Mouse (Mus musculus) left cerebral cortex, postnatal 4 days (tissue): Measurements from ENCODE around the gene Tldc2. TPM values are rescaled to one million over a fixed set of nuclear protein-coding genes. Genes with fewer than 3 reads are reported as not detected.

ENCODE experiments used
- DNase-seq: peaks from one replicate; pipeline ENCODE4 v3.0.0-alpha.2; 2022
- intact Hi-C: fragments of 180-260 bp; cut with DNase I; formaldehyde crosslinking; loops from one replicate; pipeline ENCODE4 v1.15.1; 2025
- total RNA-seq, 2 experiments: library from RNA; stranded (reverse); gene quantifications; 2 replicates each; pipeline ENCODE4 v1.2.3; 2021

The Tldc2 gene
- not detected for total RNA-seq

DNA sequence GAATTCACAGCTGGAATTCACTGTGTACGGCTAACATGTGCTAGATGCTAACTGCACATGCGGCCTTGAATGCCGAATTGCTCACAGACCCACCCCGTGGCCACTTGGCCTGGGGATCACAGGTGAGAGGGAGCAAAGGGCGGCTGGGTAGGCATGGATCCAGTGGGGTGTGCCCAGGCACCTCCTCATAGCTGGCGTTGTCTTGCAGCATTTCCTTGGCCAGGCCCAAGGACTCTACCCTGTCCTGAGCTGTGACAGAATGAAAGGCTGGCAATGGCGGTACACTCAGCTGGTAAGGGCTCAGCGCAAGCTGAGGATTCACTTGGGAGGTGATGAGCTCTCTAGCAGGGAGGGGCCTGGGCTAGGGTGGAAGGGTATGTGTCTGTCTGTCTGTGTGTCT is at the start of gene Tldc2:
Gene Tldc2, plus strand, starts transcription at position 260 of the 400 bp plus-strand sequence.
- intact Hi-C loops = no loop called here
- DNase-seq = no peak

DNA sequence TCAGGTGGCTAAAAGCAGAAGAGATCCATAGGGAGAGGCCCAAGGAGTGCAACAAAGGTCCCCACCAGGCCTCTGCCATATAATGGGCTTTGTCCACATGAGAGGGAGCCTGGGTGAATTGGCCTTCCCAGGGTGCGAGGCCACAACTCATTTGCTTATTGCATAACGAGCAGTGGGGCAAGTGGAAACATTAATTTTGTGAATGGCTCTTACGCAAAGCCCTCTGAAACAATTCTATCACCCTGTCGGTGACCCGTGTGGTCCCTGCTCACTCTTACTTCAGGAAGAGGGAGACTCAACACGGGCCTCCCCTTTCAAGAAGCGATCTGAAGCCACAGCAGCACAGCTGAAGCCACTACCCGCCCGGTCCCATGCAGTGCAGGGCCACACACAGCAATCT is 49.6 kb upstream of the Tldc2 start:
- DNase-seq = no peak
- intact Hi-C loops = loop anchor here (10.0 kb wide), 1 partner anchor 57 kb away; no protein-coding TSS in a partner anchor

DNA sequence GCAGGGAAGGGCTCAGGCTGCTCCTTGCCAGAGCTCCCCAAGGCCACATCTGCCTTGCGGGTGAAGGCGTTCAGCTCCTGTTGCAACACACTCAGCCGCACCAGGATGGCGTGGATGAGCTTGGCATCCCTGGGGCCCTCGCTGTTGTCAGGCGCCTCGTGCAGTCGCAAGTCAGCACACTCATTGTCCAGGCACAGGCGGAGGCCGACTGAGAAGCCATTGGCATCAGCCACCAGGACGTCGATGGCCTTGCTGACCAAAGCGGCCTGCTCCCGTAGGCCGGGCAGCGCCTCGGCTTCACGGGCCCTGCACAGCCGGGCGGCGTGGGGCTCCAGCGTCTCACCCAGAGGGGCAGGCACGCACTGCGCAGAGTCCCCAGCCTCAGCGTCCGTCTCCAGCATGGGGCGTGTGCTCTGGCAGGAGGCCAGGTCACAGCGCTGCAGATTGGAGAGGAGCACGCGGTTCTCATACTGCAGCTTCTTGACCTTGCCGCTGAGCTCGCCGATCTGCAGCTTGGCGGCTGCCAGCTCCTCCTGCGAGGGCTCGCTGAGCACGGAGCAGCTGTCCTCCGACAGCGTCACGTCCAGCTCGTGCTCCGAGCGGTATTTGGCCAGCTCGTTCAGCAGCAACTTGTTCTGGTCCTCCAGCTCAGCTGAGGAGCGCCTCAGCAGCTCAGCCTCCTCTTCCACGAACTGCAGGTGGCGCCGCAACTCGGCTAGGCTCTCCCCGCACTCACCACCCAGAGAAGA is 46.8 kb upstream of the Tldc2 start:
- intact Hi-C loops = loop anchor here (10.0 kb wide), 1 partner anchor 55 kb away; no protein-coding TSS in a partner anchor
- DNase-seq = peak; percentile 82

DNA sequence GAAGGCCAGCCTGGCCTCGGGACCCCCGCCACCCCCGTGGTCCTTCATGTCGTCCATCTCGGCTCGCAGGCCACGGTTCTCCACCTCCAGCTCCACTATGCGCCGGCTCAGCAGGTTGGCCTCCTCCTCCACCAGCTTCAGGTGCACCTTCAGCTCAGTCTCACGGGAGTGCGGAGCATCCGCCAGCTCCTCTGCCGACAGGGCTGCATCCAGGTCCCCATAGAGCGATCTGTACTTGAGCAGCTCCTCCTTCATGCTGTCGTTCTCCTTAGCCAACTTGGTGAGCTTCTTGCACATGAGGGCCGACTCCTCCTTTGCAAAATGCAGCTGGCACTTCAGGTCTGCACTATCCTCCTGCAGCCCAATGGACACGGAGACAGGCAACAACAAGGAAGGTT is 46.2 kb upstream of the Tldc2 start:
- intact Hi-C loops = no loop called here
- DNase-seq = no peak

DNA sequence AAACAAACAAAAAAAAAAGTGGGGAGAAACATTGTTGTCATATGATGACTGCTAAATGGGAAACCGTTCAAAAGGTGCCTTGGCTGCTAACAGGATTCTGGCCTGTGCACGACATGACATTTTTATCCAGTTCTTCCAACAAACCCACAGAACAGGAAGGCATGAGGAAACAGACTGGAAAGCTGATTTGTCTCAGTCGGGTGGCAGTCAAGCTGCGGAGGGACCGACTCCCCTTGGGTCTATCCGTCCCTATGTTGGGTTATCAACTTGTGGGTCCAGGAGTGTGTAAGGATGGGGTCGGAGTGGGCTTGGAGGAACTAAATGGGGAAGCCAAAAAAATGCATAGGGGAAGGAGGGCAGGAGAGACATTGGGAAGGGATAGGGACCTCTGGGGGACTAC is 45.4 kb upstream of the Tldc2 start:
- intact Hi-C loops = no loop called here
- no peak for DNase-seq

DNA sequence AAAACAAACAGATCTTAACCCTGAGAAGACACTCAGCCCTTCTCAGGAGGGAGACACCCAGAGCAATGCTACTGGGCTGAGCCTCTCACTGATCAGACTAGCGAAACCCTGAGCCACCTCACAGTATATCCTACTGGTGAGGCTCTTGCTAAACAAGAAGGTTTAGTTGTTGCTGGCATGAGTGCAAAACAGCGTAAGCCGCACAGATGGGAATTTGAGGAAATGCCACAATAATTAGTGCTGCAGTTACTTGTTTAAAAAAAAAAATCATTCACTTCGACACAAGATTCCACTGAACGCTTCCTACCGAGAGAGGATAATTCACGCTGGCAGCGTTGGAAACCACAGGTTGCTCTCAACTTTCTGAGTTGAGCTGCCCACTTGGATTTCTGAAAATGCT is 43.3 kb upstream of the Tldc2 start:
- no peak for DNase-seq
- intact Hi-C loops = no loop called here

DNA sequence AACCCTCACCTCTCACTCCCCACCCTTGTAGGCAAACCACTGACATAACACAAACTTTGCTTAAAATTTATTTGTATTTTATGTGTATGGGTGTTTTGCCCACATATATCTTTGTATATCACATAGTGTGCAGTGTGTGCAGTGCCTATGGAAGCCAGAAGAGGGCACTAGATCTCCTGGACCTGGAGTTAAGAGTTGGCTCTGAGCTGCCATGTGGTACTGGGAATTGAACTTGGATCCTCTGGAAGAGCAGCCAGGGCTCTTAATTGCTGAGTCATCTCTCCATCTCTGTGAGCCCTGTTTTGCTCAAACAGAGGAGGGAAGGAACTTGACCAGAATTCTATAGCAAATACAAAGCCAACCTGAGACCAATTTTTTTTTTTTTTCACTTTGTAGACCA is 42.9 kb upstream of the Tldc2 start:
- intact Hi-C loops = no loop called here

DNA sequence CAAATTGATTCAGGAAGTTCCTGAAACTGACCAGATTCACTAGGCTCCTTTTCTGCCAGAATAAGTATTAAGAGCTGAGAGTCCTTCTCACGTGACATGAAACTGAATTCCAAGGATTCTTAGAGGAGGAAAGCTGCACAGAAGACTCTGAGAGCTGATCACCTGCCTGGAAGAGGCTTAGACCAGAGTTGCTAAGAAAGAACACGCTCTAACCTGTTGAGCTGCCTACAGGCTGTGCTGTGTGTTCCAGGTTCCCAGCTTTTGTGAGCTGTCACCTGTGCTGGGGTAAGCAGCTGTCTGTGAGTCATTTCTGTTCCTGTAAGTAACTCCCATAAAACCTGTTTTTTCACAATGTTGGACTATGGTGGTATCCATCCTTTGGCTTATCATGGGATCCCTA is 40.9 kb upstream of the Tldc2 start:
- intact Hi-C loops = no loop called here
- DNase-seq = no peak

More for the DNA sequence above, 42.9 kb upstream of the Tldc2 start:
- DNase-seq = no peak

DNA sequence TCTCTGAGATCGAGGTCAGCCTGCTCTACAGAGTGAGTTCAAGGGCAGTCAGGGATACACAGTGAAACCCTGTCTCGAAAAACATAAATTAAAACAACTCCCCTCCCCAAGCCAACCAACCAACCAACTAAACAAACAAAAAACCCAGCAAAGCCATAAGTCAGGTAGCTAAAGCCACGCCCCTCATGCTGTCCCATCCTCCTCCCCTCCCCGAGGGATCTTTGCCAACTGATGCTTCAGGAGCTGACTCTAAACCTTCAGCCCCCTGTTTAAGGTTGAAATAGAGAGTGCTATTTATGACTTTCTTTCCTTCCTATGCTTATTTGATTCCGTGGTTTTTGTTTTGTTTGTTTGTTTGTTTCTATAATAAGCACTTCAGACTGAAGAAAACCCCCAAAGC is 39.9 kb upstream of the Tldc2 start:
- intact Hi-C loops = no loop called here
- no peak for DNase-seq

DNA sequence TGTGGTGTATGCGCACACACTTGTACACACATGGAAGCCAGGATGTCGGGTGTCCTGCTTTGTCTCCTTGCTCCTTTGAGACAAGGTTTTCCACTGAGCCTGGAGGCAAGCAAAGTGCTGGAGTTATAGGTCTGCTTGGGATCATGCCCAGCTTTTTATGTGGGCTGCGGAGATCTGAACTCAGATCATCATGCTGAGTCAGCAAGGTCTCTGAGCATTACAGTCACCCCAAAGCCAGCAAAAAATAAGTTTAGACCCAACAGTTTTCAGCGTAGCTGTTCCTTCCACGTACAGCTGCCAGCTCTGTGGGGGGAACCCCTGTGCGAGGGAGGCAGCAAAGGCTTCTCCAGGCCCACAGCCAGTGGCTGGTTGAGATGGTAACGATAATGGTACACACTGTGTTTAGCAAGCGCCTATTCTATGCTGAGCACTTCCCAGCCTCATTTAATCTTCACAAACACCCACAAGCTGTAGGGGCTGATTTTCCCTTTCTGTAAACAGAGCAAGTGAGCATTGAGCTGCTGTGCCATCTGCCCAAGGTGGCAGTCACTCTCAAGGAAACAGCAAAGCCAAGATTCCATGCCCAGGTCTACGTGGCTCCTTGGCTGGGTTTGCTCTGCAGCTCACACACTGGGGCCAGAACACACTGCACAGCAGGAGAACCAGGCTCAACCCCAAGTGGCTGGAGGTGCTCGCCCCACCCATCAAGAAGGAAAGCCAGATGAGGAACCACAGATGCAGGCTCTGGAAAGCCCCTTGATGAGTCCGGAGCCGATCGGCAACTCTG is 38.3 kb upstream of the Tldc2 start:
- intact Hi-C loops = no loop called here
- DNase-seq = peak; percentile 57

DNA sequence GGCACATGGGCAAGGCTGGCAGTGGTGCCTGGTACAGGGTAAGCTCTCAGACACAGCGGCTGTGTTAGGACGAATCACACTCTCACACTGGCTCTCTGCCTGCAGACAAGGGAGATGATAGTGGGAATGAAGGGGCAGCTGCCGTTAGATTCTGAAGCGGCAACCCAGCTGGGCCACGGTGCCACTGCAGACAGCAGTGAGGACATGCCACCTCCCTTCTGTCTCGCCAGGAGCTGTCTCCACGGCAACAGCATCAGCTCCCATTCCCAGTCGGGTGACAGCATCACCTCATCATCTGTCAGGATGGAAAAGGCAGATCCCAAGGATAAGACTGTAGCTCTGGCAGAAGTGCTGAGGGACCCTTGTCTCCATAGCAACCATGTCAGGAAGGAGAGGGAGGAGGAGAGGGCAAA is 37.0 kb upstream of the Tldc2 start:
- DNase-seq = peak; percentile 89
- intact Hi-C loops = no loop called here

DNA sequence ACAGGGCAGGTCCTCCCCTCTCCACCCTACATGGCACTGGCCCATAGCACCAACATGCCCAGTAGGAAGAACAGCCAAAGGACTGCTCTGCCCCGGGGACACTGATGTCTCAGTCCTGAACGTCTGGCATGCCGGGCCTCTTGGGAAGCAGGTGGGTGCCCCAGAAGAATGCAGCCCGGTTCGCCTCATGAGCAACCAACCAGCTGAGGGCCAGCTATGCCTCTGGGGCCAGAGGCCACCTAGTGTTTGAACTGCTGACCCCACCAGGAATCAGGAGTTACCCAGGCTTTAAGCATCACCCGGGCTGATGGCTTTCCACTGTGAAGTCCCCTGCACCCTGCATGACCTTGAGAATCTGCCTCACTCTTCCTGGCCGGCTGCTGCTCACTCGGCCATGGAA is 34.4 kb upstream of the Tldc2 start:
- no peak for DNase-seq
- intact Hi-C loops = no loop called here

DNA sequence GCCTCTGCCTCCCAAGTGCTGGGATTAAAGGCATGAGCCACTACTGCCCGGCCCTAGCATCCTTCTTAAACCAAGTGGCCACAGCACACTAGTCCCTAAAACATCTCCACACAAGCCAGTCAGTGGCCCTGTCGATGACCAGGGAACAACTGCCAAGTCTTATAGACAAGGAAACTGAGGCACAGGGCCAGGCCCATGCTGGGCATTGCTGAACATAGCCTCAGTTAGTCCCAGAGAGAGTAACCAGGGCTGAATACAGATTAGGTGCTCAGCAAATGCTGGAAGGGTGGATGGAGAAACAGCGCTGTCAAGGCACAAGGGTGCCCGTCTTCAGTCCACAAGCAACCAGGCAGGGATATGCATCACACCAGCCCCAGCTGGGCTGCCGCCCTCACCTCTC is 33.7 kb upstream of the Tldc2 start:
- intact Hi-C loops = no loop called here
- DNase-seq = no peak

DNA sequence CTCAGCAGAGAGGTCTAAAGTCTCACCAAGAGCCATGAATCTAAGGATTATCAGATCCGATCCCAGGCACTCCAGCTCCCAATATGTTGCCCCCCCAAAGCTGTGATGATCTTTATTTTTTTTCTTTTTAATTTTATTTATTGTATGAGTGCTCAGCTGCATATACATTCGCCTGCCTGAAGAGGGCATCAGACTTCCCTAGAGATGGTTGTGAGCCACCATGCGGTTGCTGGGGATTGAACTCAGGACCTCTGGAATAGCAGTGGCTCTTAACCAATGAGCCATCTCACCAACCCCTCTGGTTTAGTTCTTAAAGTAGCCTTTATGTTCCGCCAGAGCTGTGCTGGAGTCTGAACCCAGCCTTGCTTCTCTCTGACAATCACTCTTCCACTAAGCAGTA is 33.1 kb upstream of the Tldc2 start:
- no peak for DNase-seq
- intact Hi-C loops = no loop called here

DNA sequence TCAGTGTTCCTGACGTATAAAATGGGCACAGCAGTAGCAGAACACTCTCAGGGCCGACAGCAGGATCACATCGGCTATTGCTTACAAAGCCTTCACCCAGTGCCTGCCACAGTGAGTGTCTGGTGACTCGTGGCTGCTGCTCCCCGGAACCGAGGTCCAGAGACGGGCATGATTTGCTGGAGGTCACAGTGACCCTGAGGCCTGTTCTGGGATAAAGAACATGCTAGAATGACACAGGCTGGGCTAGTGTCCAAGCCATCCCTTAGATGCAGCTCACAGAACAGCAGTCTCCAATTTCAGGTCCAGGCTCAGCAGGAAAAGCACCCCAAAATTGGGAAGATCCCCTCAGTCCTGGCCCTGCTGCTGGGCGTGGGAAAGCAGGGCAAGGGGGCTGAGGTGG is 32.6 kb upstream of the Tldc2 start:
- DNase-seq = no peak
- intact Hi-C loops = no loop called here

DNA sequence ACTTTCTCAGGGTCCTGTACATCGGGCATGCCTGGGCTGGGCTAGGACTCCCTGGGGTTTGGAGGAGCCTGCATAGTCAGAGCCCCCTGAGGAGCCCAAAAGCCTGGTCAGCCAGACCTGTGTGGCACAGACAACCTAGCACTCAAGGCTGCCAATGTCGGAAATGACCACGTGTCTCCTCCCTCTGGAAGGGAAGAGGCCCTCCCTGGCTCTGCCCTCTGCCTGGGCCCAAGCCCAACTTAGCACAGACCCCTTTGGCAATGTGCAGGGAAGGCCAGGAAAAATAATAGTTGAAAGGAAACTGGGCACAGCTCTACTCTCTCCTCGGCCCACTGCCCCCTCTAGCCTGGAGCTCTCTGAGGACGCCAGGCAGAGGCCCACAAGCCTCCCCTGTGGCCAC is 32.0 kb upstream of the Tldc2 start:
- peak; percentile 87 for DNase-seq
- intact Hi-C loops = no loop called here

DNA sequence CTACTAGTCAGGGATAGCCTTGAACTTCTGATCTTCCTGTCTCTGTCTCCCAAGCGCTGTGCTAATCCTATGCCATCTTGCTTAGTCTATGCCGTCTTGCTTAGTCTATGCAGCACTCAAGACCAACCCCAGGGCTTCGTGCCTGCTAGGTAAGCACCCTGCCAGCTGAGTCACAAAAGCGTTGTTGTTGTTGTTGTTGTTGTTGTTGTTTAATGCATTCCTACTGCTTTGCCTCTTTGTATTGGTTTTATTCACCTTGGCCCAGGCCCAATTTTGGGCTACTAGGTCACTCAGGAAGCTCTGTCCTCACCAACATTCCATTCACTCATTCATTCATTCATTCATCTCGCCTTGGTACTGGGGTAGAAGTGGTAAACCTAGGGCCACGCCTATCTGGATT is 31.1 kb upstream of the Tldc2 start:
- no peak for DNase-seq
- intact Hi-C loops = no loop called here

DNA sequence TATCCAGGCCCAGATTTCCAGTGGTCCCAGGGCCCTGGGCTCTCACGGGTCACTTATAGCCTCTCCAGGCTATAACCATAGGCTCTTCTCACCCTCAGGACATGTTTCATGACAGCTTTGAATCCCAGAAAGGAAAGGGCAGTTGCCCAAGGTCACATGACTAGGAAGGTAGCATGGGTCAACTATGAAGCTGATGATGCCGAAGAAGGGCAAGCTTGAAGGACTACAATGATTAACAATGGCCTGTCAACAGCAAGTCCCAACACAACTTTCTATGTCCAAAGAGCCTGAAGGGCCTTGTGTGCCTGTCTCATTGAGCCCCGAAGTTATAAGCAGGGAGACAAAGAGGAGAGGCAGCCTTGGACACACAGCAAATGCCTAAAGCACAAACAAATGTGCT is 29.7 kb upstream of the Tldc2 start:
- DNase-seq = no peak
- intact Hi-C loops = no loop called here

DNA sequence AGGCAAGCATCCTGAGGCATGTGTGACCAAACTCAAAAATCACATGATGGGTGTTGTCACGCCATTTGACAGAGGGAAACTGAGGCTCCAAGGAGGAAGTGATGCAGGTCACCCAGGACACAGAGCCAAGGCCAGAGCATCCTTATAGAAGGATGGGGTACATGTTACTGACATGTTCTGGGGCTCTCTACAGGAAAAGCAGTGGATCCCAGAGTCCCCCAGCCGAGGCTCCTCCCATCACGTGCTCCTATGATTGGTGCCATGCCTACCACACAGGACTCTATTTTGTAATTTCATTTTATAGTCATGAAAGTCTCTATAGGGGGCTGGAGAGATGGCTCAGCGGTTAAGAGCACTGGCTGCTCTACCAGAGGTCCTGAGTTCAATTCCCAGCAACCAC is 29.1 kb upstream of the Tldc2 start:
- intact Hi-C loops = no loop called here
- no peak for DNase-seq

DNA sequence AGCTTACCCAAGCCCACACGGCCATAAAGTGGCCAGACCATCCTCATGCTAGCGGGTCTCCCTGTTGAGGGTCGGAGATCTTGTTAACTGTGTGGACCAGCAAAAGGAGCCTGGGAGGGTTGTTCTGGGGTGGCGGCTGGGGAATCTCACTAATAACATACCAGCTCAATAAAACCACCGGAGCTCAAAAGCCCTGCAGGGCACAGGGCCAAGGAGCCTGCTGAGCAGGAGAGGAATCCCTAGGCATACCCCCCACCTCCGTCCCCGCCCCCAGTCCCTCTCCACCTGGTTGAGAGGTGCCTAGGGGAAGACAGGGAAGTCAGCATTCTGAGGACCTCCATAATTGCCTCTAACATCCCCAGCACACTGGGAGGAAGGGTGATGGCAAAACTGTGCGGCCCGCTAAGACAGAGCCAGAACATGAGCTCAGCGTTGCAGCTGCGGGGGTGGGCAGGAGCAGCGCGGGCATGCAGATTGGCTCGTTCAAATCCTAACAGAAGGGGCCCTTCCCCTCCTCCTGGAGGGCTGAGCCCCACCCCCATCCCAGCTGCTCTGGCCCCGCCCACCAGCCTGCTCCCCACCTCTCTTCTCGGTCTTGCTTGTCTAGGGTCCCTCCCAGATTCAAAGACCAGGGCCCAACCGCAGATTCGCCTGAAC is 28.4 kb upstream of the Tldc2 start:
- DNase-seq = peak; percentile 96
- intact Hi-C loops = no loop called here

DNA sequence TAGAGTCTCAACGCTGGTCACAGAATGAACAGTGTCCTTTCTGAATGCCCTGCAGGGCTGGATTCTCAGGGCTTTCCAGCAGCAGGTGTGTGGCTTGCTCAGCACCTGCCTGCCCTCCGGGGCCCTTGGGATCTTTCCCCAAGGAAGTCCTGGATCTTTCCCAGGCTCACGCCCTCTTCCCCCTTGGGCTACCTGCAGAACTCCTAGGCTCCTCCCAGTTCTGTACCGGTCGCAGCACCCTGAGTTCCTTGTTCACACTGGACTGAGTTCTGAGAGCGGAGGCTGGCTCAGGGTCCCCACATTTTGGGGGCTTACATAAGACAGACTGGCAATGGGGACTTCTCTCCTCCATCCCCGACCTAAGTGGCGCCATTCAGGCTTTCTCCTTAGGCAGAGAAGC is 27.7 kb upstream of the Tldc2 start:
- intact Hi-C loops = no loop called here
- DNase-seq = no peak

DNA sequence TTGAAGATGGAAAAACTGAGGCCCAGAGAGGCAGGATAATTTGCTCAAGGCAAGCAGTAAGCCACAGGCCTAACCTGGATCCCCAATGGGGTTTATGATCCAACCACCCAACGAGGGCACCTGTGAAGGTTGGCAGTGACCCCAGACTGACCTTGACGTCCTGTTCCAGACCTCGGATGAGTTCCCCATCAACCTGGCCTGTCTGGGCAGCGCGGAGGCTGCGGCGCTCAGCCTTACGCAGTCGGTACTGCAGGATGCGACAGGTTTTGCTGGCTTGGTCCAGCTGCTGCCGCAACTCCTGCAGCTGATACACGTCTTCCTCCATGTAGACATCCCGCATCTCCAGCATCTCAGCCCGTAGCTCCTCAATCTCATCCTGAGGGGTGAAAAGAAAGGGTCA is 26.8 kb upstream of the Tldc2 start:
- intact Hi-C loops = no loop called here
- DNase-seq = no peak
